Mouse (Mus musculus): ENCODE measurements around the gene Selenof. TPM values are rescaled to one million over a fixed set of nuclear protein-coding genes. Genes with fewer than 3 reads are reported as not detected.

Gene Selenof
- polyA plus RNA-seq, 1 experiment, result 264 TPM

- Histone ChIP-seq H3K27me3 (ENCODE audit: control insufficient read depth, insufficient read depth, insufficient read length) (no peaks in the 10 kb centered on the region), H3K36me3 (ENCODE audit: control insufficient read depth, insufficient read depth) (peaks cover 49% of the 10 kb centered on the region), H3ac (ENCODE audit: control insufficient read depth, insufficient read length) (no peak overlapping the region), H3K4me3 (no peak overlapping the region), H3K79me2 (ENCODE audit: control insufficient read depth, insufficient read depth) (peaks cover 98% of the 10 kb centered on the region), H3K4me2 (ENCODE audit: low read depth) (peak overlapping the region; percentile 36)
- TF ChIP-seq USF1 (IDR thresholded peaks at IDR 0.05; ENCODE audit: low read depth) (peak; percentile 78), CEBPB (IDR thresholded peaks at IDR 0.05; ENCODE audit: insufficient read depth, poor library complexity, severe bottlenecking) (no peak)
These were observed 7.5 kb downstream of the Selenof start for GRCm38 (mm10) chr3:144577366-144578340.

GRCm38 (mm10) chr3:144578921-144579320 is 8.8 kb downstream of the Selenof start:
- peaks cover 37% of the 10 kb centered on the region for H3K36me3 ChIP-seq (ENCODE audit: control insufficient read depth, insufficient read depth)
- no peak overlapping the region for H3K4me3 ChIP-seq
- peaks cover 98% of the 10 kb centered on the region for H3K79me2 ChIP-seq (ENCODE audit: control insufficient read depth, insufficient read depth)
- no peak for TF ChIP-seq POLR2AphosphoS2 (IDR thresholded peaks at IDR 0.05; ENCODE audit: insufficient read length, low read depth)
- no peak for TF ChIP-seq CEBPB (IDR thresholded peaks at IDR 0.05; ENCODE audit: insufficient read depth, poor library complexity, severe bottlenecking)
- no peak for TF ChIP-seq MAX (IDR thresholded peaks at IDR 0.05; ENCODE audit: low read depth)
- no peak for TF ChIP-seq POLR2A (IDR thresholded peaks at IDR 0.05; ENCODE audit: insufficient read length, low read depth)
- H3K4me2 ChIP-seq (ENCODE audit: low read depth), result peak overlapping the region; percentile 31
- H3ac ChIP-seq (ENCODE audit: control insufficient read depth, insufficient read length), result no peak overlapping the region
- no peaks in the 10 kb centered on the region for H3K27me3 ChIP-seq (ENCODE audit: control insufficient read depth, insufficient read depth, insufficient read length)

GRCm38 (mm10) chr3:144579796-144580195 is 9.7 kb downstream of the Selenof start:
- TF ChIP-seq REST (IDR thresholded peaks at IDR 0.05; ENCODE audit: insufficient read depth, insufficient read length) (no peak), MYOD1 (IDR thresholded peaks at IDR 0.05; ENCODE audit: control insufficient read depth in 1 of 3, insufficient read length in 2 of 3, low read depth in 2 of 3) (no peak), CEBPB (IDR thresholded peaks at IDR 0.05; ENCODE audit: insufficient read depth, poor library complexity, severe bottlenecking) (no peak), TCF12 (IDR thresholded peaks at IDR 0.05; ENCODE audit: insufficient read depth, poor library complexity, severe bottlenecking) (no peak), USF1 (IDR thresholded peaks at IDR 0.05; ENCODE audit: low read depth) (no peak), TCF3 (IDR thresholded peaks at IDR 0.05; ENCODE audit: insufficient read length, low read depth) (no peak), E2F4 (IDR thresholded peaks at IDR 0.05; ENCODE audit: insufficient read depth) (no peak), POLR2AphosphoS2 (IDR thresholded peaks at IDR 0.05; ENCODE audit: insufficient read length, low read depth) (no peak), SRF (IDR thresholded peaks at IDR 0.05; ENCODE audit: control insufficient read depth, insufficient read length, low read depth) (no peak), POLR2A (IDR thresholded peaks at IDR 0.05; ENCODE audit: insufficient read length, low read depth) (no peak), MAX (IDR thresholded peaks at IDR 0.05; ENCODE audit: low read depth) (no peak), MYOG (IDR thresholded peaks at IDR 0.05; ENCODE audit: control insufficient read depth in 1 of 3, insufficient read depth in 1 of 3, insufficient read length in 2 of 3, low read depth in 2 of 3) (no peak)
- Histone ChIP-seq H3ac (ENCODE audit: control insufficient read depth, insufficient read length) (no peak overlapping the region), H3K4me3 (no peak overlapping the region), H3K4me2 (ENCODE audit: low read depth) (no peak overlapping the region), H3K36me3 (ENCODE audit: control insufficient read depth, insufficient read depth) (peaks cover 35% of the 10 kb centered on the region), H3K27me3 (ENCODE audit: control insufficient read depth, insufficient read depth, insufficient read length) (no peaks in the 10 kb centered on the region), H3K79me2 (ENCODE audit: control insufficient read depth, insufficient read depth) (peaks cover 98% of the 10 kb centered on the region)

GRCm38 (mm10) chr3:144580281-144580680 is 10.2 kb downstream of the Selenof start:
- Histone ChIP-seq H3K79me2 (ENCODE audit: control insufficient read depth, insufficient read depth) (peaks cover 98% of the 10 kb centered on the region), H3K36me3 (ENCODE audit: control insufficient read depth, insufficient read depth) (peaks cover 35% of the 10 kb centered on the region), H3K27me3 (ENCODE audit: control insufficient read depth, insufficient read depth, insufficient read length) (no peaks in the 10 kb centered on the region), H3K4me3 (no peak overlapping the region), H3ac (ENCODE audit: control insufficient read depth, insufficient read length) (no peak overlapping the region), H3K4me2 (ENCODE audit: low read depth) (no peak overlapping the region)
- TF ChIP-seq MYOG (IDR thresholded peaks at IDR 0.05; ENCODE audit: control insufficient read depth in 1 of 3, insufficient read depth in 1 of 3, insufficient read length in 2 of 3, low read depth in 2 of 3) (no peak), MYOD1 (IDR thresholded peaks at IDR 0.05; ENCODE audit: control insufficient read depth in 1 of 3, insufficient read length in 2 of 3, low read depth in 2 of 3) (no peak), POLR2A (IDR thresholded peaks at IDR 0.05; ENCODE audit: insufficient read length, low read depth) (no peak), SRF (IDR thresholded peaks at IDR 0.05; ENCODE audit: control insufficient read depth, insufficient read length, low read depth) (no peak), CEBPB (IDR thresholded peaks at IDR 0.05; ENCODE audit: insufficient read depth, poor library complexity, severe bottlenecking) (no peak), POLR2AphosphoS2 (IDR thresholded peaks at IDR 0.05; ENCODE audit: insufficient read length, low read depth) (no peak)

GRCm38 (mm10) chr3:144581842-144582241 is 11.7 kb downstream of the Selenof start:
- Histone ChIP-seq H3K4me3 (no peak overlapping the region), H3ac (ENCODE audit: control insufficient read depth, insufficient read length) (no peak overlapping the region), H3K79me2 (ENCODE audit: control insufficient read depth, insufficient read depth) (peaks cover 98% of the 10 kb centered on the region), H3K4me2 (ENCODE audit: low read depth) (no peak overlapping the region), H3K36me3 (ENCODE audit: control insufficient read depth, insufficient read depth) (peaks cover 37% of the 10 kb centered on the region), H3K27me3 (ENCODE audit: control insufficient read depth, insufficient read depth, insufficient read length) (no peaks in the 10 kb centered on the region)
- no peak for TF ChIP-seq POLR2AphosphoS2 (IDR thresholded peaks at IDR 0.05; ENCODE audit: insufficient read length, low read depth)
- no peak for TF ChIP-seq TCF12 (IDR thresholded peaks at IDR 0.05; ENCODE audit: insufficient read depth, poor library complexity, severe bottlenecking)
- TF ChIP-seq SRF (IDR thresholded peaks at IDR 0.05; ENCODE audit: control insufficient read depth, insufficient read length, low read depth), result no peak
- no peak for TF ChIP-seq POLR2A (IDR thresholded peaks at IDR 0.05; ENCODE audit: insufficient read length, low read depth)
